Mouse (Mus musculus) liver, adult 2 months (tissue): ENCODE measurements at regions not wholly inside any gene's neighbourhood (a gene's known extent, or its start where the extent isn't known, plus 50 kb on each side); places are given as distances from the start of the nearest gene placed in this dataset.

Experiments used
- DNase-seq: peaks from one replicate; pipeline ENCODE4 v3.0.0-alpha.2; 2011; ENCODE audit warnings: low read depth, low spot score; ENCODE audit errors: extremely low read depth
- H3K27ac ChIP-seq: fragments of 200-500 bp; replicated peaks from 2 replicates; pipeline ENCODE4 v1.5.1; 2012; ENCODE audit warnings: low read depth, mild to moderate bottlenecking, control low read depth, inconsistent platforms, low read length; ENCODE audit not compliant: insufficient read depth
- H3K27me3 ChIP-seq: fragments of 200-500 bp; 2 replicates; pipeline ENCODE4 v1.6.1; 2012; ENCODE audit warnings: mild to moderate bottlenecking, moderate library complexity, low read length, inconsistent platforms; ENCODE audit not compliant: control insufficient read depth, insufficient read depth
- H3K36me3 ChIP-seq: fragments of 200-500 bp; 2 replicates; pipeline ENCODE4 v1.6.1; 2012; ENCODE audit warnings: low read length, inconsistent platforms; ENCODE audit not compliant: control insufficient read depth, insufficient read depth
- H3K4me1 ChIP-seq: fragments of 200-500 bp; 2 replicates; pipeline ENCODE4 v1.6.1; 2011; ENCODE audit warnings: low read length; ENCODE audit not compliant: control insufficient read depth, insufficient read depth
- H3K4me3 ChIP-seq: fragments of 200-500 bp; 2 replicates; pipeline ENCODE4 v1.5.1; 2011; ENCODE audit warnings: low read depth, mild to moderate bottlenecking, control low read depth, low read length, moderate library complexity; ENCODE audit not compliant: insufficient read depth
- H3K79me2 ChIP-seq: fragments of 200-500 bp; 2 replicates; pipeline ENCODE4 v1.6.1; 2012; ENCODE audit warnings: inconsistent platforms, mild to moderate bottlenecking, low read length, moderate library complexity; ENCODE audit not compliant: control insufficient read depth, insufficient read depth
- H3K9ac ChIP-seq: fragments of 200-500 bp; 2 replicates; pipeline ENCODE4 v1.6.1; 2012; ENCODE audit warnings: low read depth, mild to moderate bottlenecking, control low read depth, inconsistent platforms, low read length
- CTCF ChIP-seq: fragments of 200-500 bp; IDR thresholded peaks from 2 replicates; pipeline ENCODE4 v1.5.1; 2011; ENCODE audit warnings: low read depth, low read length, control low read depth
- POLR2A ChIP-seq: fragments of 200-500 bp; IDR thresholded peaks from 2 replicates; pipeline ENCODE4 v1.6.1; 2011; ENCODE audit warnings: low read length, control low read depth; ENCODE audit not compliant: insufficient read depth; ENCODE audit errors: extremely low read depth
- WGBS: fragments of 180-500 bp; shearing (Covaris S2); methylation state at CpG from one replicate; pipeline ENCODE4 v1.1.7; 2018; 5-methylcytosine and 5-hydroxymethylcytosine counted together

GRCm38 (mm10) chr4:105332081-105332480 is 174.9 kb downstream of the Plpp3 start:
- no peak overlapping the region for H3K27ac ChIP-seq
- no peak overlapping the region for H3K9ac ChIP-seq
- H3K36me3 ChIP-seq, result no peaks in the 10 kb centered on the region
- DNase-seq, result no peak
- TF ChIP-seq POLR2A (no peak), CTCF (no peak)
- no peak overlapping the region for H3K4me3 ChIP-seq
- H3K79me2 ChIP-seq, result no peaks in the 10 kb centered on the region
- H3K27me3 ChIP-seq, result no peaks in the 10 kb centered on the region
- WGBS, result 92% methylated on average over 10 of the region's 10 CpGs
- H3K4me1 ChIP-seq, result peaks cover 10% of the 10 kb centered on the region

- no peaks in the 10 kb centered on the region for H3K36me3 ChIP-seq
- no peaks in the 10 kb centered on the region for H3K79me2 ChIP-seq
- H3K27me3 ChIP-seq, result no peaks in the 10 kb centered on the region
- H3K4me3 ChIP-seq, result no peak overlapping the region
- no peak overlapping the region for H3K9ac ChIP-seq
- no peak for DNase-seq
- peaks cover 3% of the 10 kb centered on the region; the same call in 1 of the 2 replicates for H3K4me1 ChIP-seq
- WGBS, result 81% methylated on average over 1 of the region's 1 CpGs
- no peak overlapping the region for H3K27ac ChIP-seq
- TF ChIP-seq POLR2A (no peak), CTCF (no peak)
These were observed 178.7 kb downstream of the Plpp3 start for GRCm38 (mm10) chr4:105335872-105336271.

GRCm38 (mm10) chr4:105336557-105336956 is 179.4 kb downstream of the Plpp3 start:
- no peak for DNase-seq
- Histone ChIP-seq H3K27ac (no peak overlapping the region), H3K9ac (no peak overlapping the region), H3K27me3 (no peaks in the 10 kb centered on the region), H3K4me1 (peaks cover 3% of the 10 kb centered on the region; the same call in 1 of the 2 replicates), H3K79me2 (no peaks in the 10 kb centered on the region), H3K36me3 (no peaks in the 10 kb centered on the region), H3K4me3 (no peak overlapping the region)
- 82% methylated on average over 4 of the region's 4 CpGs for WGBS
- TF ChIP-seq CTCF (no peak), POLR2A (no peak)

DNA sequence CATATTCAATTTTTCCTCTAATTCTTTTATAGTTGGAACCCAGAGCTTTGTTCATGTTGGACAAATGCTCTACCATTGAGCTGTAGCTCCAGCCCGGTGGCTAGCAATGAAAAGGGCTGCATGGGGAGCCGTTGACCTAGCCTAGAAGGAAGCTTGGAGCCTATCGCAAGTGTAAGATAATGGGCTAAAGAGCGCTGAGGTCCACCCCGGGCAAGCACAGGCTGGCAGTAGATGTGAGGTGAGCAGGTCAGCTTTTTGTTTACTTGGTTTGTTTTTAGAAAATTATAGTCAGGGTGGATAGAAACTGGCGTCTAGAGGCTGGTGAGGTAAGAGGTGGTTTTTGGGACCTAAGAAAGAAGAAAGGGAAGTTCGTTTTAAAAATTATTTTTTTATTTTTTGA is 181.0 kb downstream of the Plpp3 start:
- 19% methylated on average over 7 of the region's 7 CpGs for WGBS
- Histone ChIP-seq H3K27ac (no peak overlapping the region), H3K36me3 (no peaks in the 10 kb centered on the region), H3K27me3 (no peaks in the 10 kb centered on the region), H3K79me2 (no peaks in the 10 kb centered on the region), H3K4me1 (peaks cover 3% of the 10 kb centered on the region; the same call in 1 of the 2 replicates), H3K4me3 (no peak overlapping the region), H3K9ac (no peak overlapping the region)
- no peak for TF ChIP-seq POLR2A
- TF ChIP-seq CTCF, result no peak
- DNase-seq, result peak; percentile 78

DNA sequence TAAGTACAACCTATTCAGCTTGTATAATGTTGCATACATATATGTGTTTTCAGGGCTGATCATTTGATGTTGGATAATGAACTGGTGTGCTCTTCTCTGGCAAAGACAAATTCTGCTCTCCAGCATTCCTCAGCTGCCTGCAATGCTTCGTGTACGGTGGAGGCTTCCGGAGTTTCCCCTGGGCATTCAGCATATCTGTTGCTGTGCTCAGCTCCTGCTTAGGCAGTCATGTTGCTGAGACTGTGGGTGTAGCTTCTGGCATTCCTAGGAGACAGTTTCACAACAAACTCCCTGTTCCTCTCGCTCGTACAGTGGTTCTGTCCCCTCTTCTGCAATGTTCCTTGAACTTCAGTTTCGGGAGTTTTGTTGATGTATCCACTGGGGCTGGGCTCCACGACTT is 181.7 kb downstream of the Plpp3 start:
- Histone ChIP-seq H3K79me2 (no peaks in the 10 kb centered on the region), H3K27ac (no peak overlapping the region), H3K9ac (no peak overlapping the region), H3K4me3 (no peak overlapping the region), H3K36me3 (no peaks in the 10 kb centered on the region), H3K4me1 (peaks cover 3% of the 10 kb centered on the region; the same call in 1 of the 2 replicates), H3K27me3 (no peaks in the 10 kb centered on the region)
- WGBS, result 69% methylated on average over 7 of the region's 7 CpGs
- TF ChIP-seq CTCF (no peak), POLR2A (no peak)
- DNase-seq, result peak; percentile 24

GRCm38 (mm10) chr4:105341274-105341673 is 184.1 kb downstream of the Plpp3 start:
- no peak overlapping the region for H3K9ac ChIP-seq

More at GRCm38 (mm10) chr4:105341274-105341673, 184.1 kb downstream of the Plpp3 start:
- Histone ChIP-seq H3K4me1 (peaks cover 3% of the 10 kb centered on the region; the same call in 1 of the 2 replicates), H3K4me3 (no peak overlapping the region), H3K79me2 (no peaks in the 10 kb centered on the region), H3K27ac (no peak overlapping the region), H3K36me3 (no peaks in the 10 kb centered on the region), H3K27me3 (no peaks in the 10 kb centered on the region)
- 88% methylated on average over 7 of the region's 7 CpGs for WGBS
- no peak for DNase-seq
- TF ChIP-seq POLR2A (no peak), CTCF (no peak)
